Mouse (Mus musculus): ENCODE data around the gene Slc31a2.

DNA sequence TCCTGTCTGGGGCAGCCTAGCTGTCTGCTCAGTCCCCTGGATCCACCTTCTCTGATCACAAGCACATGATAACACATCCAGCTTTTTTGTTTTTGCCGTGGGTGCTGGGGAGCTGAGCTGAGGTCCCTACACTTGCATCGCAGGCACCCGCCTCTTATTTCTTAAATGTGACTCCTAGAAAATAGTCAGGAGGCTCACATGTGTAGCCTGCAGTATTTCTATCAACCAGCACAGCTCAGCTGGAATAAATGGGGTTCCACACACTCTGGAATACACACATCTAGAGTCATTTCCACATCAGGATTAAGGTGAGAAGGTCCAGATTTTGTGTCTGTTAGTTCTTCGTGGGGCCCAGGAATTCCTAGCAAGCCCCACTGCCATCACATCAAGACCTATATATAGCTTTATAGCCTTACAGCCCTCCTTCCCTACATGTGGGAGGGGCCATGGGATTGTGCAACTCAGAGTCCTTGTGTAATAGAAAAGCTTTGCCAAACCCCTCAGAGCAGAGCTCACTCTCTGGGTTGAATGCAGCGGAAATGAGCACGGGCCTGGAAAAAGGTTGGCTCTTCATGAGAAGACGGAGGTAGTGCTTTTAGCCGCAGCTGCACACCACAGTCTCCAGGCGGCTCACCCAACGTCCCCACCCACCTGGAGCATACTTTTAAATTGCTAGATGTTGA is 2.9 kb downstream of the Slc31a2 start:
- peak; percentile 34; the same call in 1 of the 2 replicates for TF ChIP-seq ETS1 (conservative IDR thresholded peaks at IDR 0.05; ENCODE audit: low read depth, low read length)
- no peak for TF ChIP-seq CTCF (conservative IDR thresholded peaks at IDR 0.05 in 1 of 2, IDR thresholded peaks at IDR 0.05 in 1 of 2; ENCODE audit: low read depth in 2 of 2, low read length in 2 of 2)
- TF ChIP-seq SIN3A (IDR thresholded peaks at IDR 0.05; ENCODE audit: low read length) = no peak
- TF ChIP-seq RAD21 (IDR thresholded peaks at IDR 0.05; ENCODE audit: low read depth, low read length) = no peak
- no peak for TF ChIP-seq ELF1 (IDR thresholded peaks at IDR 0.05; ENCODE audit: low read depth, low read length)
- no peak for TF ChIP-seq EP300 (IDR thresholded peaks at IDR 0.05; ENCODE audit: low read length)
- no peak for TF ChIP-seq ZNF384 (IDR thresholded peaks at IDR 0.05; ENCODE audit: low read depth, low read length)
- no peak for TF ChIP-seq MAX (IDR thresholded peaks at IDR 0.05; ENCODE audit: low read length)
- TF ChIP-seq POLR2A (IDR thresholded peaks at IDR 0.05; ENCODE audit: low read depth, low read length) = no peak
- no peak for TF ChIP-seq SMC3 (IDR thresholded peaks at IDR 0.05; ENCODE audit: low read depth, low read length)
- TF ChIP-seq MYC (IDR thresholded peaks at IDR 0.05; ENCODE audit: low read depth, low read length) = no peak
- TF ChIP-seq USF1 (IDR thresholded peaks at IDR 0.05; ENCODE audit: low read depth, low read length) = no peak
- no peak for TF ChIP-seq ZKSCAN1 (IDR thresholded peaks at IDR 0.05; ENCODE audit: borderline replicate concordance, low read depth, low read length)
